Mouse (Mus musculus) ZHBTc4 (cell line): ENCODE data around the gene Cox4i1.

ENCODE experiments used
- DNase-seq: peaks from one replicate; pipeline ENCODE4 v3.0.0-alpha.2; 2011; ENCODE audit warnings: low read depth, low spot score

The Cox4i1 gene

DNA sequence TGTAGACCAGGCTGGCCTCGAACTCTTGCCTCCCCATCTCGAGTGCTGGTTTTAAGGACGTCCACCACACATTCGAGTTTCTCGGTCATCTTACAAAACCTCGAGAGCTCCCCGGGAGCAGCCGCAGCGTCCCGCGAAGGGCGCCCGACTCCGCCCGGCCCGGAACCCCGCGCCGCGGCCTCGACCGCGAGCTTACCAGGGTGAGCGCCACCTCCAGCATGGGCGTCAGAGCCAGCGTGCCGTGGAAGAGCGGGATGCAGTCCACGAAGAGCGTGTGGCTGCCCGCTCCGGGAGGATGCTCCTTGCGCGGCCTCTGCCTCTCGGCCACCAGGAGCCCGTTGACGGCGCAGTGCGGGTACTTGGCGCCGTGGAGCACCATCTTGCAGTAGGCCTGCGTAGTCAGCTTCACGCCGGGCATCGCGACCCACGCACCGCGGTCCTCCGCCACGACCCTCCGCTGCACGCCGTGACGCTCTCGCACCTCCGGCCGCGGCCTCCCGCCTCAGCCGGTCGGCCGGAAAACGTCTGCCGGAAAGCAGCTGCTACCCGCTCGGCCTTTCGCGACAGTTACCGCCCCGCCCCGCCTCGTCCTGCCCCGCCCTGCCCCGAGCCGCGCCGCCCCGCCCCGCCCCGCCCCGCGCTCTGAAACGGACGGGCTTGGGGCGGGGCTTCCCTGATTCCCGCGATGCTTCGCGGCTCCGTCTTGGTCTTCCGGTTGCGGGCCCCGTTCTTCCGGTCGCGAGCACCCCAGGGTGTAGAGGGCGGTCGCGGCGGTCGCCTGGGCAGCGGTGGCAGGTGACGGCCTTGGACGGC lies at the start of gene Cox4i1, which contains the start of gene Gm27021:
Cox4i1 (plus strand) TSS at position 662 of the 813 bp plus-strand sequence.
Gm27021 (minus strand) TSS at position 519 of the 813 bp plus-strand sequence.
- DNase-seq, result peak; percentile 96

- no peak for DNase-seq
Measured at GRCm38 (mm10) chr8:120619235-120620180, 48.5 kb upstream of the Cox4i1 start.

GRCm38 (mm10) chr8:120620441-120620840 lies 47.6 kb upstream of the Cox4i1 start:
- DNase-seq, result no peak

DNA sequence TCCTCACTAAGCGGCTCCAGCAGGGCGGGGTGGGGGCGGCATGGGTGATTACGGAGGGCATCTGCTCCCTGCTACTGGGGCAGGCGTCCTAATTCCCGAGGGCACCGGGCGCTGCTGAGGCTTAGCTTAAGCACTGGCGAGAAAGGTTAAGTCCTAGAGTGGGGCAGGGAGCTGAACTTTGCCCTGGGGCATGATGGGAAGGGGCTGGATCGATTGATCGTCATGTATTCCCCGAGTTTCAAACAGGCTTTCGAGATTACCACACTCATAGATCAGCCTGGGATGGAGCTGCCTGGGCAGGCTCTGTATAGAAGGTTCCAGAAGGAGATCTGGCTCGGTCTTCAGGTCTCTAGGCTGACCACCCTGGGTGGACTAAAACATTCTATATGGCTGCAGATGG lies 45.9 kb upstream of the Cox4i1 start:
- DNase-seq, result peak; percentile 41

DNA sequence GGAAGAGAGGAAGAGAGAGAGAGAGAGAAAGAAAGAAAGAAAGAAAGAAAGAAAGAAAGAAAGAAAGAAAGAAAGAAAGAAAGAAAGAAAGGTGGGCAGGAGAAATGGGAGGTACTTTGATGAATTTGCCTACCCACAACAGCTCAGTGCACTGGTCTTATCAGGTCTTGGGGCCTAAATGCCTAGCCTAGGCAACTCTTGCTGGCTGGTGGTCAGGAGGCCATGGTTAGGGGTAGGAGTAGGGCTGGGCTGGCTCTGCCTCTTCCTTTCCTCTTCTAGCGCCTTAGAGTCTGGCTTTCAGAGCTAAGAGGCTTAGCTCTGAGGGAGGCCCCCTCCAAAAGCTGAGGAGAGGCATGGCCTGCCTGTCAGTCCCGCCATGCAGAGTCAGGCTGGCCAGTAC lies 44.4 kb upstream of the Cox4i1 start:
- no peak for DNase-seq

- DNase-seq, result peak; percentile 95
Measured at GRCm38 (mm10) chr8:120626461-120626860, 41.6 kb upstream of the Cox4i1 start.

GRCm38 (mm10) chr8:120627298-120627697 lies 40.7 kb upstream of the Cox4i1 start:
- DNase-seq, result no peak

- peak; percentile 54 for DNase-seq
Measured at GRCm38 (mm10) chr8:120630031-120630430, 38.0 kb upstream of the Cox4i1 start.

GRCm38 (mm10) chr8:120630848-120631247 lies 37.2 kb upstream of the Cox4i1 start:
- no peak for DNase-seq

GRCm38 (mm10) chr8:120631441-120632375 lies 36.3 kb upstream of the Cox4i1 start:
- peak; percentile 83 for DNase-seq

GRCm38 (mm10) chr8:120632969-120633664 lies 34.9 kb upstream of the Cox4i1 start:
- DNase-seq, result no peak

DNA sequence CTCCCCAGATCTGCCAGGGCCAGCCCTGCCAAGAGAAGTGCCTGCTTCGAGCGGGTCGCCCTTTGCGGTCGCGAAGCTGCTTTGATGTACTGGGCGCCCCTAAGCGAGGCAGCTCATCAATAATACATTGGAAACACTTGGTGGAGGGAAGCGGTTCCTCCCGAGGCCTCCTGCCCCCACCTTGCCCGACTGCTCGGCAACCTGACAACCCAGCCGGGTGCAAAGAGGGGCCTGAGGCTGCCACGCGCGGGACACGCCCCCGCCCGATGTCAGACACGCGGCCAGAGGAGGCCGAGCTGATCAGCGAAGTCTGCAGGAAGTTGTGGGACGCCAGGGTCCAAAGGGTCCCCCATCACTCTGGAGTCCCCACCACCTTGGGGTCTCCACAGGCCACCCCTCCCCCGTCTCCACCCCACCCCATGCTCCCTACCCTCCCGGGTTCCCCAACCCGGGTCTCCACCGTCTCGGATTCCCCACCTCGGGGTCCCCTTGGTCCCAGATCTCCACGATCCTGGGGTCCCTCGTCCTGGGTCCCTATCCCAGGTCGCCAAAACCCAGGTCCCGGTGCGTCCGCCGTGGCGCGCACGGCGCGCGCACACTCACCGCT lies 34.3 kb upstream of the Cox4i1 start:
- DNase-seq, result peak; percentile 50

- DNase-seq, result peak; percentile 28
Measured at GRCm38 (mm10) chr8:120634329-120634839, 33.6 kb upstream of the Cox4i1 start.

DNA sequence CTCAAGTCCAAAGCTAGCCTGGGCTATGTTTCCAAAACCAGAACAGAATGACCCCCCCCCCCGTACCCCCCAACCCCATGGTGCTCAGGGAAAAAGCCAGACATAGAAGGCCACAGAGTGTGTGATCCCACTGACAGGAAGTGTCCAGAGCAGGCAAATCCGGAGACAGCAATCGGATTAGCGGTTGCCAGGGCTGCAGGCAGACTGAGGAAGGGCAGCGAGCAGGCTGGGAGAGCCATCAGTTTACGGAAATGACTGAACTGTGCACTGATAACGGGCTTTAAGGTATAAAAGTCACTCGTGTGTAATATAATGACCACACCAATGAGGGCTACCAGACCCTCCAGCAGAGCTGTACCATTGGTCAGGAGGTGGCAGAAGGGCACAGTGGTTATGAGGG lies 26.8 kb upstream of the Cox4i1 start:
- DNase-seq, result no peak

- peak; percentile 60 for DNase-seq
Measured at GRCm38 (mm10) chr8:120642031-120642662, 25.9 kb upstream of the Cox4i1 start.

DNA sequence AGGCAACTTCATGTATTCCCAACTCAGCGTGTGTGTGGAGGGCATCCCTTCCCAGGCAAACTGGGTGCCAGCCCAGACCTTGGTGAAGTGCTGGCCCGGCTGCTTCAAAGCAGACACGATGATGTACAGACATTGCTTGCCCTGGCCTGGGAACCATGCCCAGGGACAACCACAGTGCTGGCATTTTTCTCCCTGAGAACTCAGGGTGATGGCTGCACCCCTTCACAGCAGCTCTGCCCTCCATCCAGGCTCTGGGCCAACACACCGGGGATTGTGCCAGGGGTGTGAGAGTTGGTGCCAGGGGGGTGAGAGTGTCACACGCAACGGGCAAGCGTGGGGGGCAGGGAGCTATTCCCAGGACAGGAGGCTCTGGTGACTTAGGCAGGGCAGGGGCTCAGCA lies 23.4 kb upstream of the Cox4i1 start:
- no peak for DNase-seq

DNA sequence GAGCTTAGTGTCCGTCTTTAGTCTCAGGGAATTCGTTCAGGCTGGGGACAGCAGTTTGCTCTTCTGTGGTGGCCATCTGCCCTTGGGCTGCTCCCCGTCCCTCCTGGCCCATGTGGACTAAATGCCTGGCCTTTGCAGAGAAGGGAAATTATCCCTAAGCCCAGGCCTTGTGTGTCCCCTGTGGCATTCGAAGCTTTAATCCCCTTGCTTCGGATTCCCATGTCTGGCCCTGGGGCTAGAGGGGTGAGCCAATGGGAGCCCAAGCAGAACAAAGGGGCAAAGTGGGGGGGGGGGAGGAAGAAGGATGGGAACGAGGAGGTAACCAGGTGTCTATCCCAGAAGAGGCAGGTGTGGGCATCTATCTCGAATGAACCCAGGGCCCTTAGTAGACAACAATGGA lies 20.5 kb upstream of the Cox4i1 start, which contains the start of gene 1190005I06Rik:
1190005I06Rik (minus strand) TSS at position 101 of the 400 bp plus-strand sequence.
- DNase-seq, result no peak

DNA sequence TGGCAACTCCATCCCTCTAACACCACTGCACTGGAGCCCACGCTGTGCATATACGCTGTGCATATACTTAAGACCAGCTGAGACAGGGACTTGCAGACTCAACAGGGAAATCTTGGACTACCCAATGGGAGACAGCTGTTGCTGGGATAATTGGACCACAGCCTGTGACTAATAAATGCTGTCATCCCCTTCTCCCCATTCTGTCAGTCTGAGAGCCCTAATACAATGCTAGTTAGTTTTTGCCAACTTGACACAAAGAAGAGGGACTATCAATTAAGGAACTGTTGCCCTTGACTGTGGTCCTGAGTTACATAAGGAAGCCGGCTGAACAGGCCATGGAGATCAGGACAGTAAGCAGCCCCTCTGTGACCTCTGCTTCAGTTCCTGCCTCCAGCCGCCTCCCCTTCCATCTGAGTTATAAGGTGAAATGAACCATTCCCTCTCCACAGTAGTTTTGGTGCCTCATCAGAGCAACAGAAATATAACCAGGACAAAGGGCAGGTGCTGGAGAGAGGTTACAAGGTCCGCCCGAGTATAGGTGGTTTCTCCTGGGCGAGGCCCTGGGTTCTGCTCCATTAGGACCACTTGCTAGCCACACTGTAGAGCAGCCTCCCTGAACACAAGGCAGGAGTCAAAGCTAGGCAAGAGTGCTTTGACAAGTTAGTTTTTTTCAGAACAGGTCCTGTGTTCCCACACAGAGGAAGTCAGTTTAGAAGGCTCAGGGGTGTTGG lies 11.5 kb upstream of the Cox4i1 start:
- DNase-seq, result no peak

GRCm38 (mm10) chr8:120657415-120657814 lies 10.6 kb upstream of the Cox4i1 start:
- DNase-seq, result peak; percentile 38
